Mouse (Mus musculus): ENCODE data around the gene Mafk.

- TF ChIP-seq CTCF (IDR thresholded peaks at IDR 0.05): peak; percentile 63
- TF ChIP-seq POLR2A (IDR thresholded peaks at IDR 0.05; ENCODE audit: insufficient read depth, low read depth, low read length): no peak
- TF ChIP-seq EP300 (IDR thresholded peaks at IDR 0.05; ENCODE audit: insufficient read depth, low read depth, low read length): no peak
Observed at GRCm38 (mm10) chr5:139803601-139804102, 12.3 kb downstream of the Mafk start.
